Mouse (Mus musculus): ENCODE results near the gene Scrn2. TPM values are rescaled to one million over a fixed set of nuclear protein-coding genes. Genes with fewer than 3 reads are reported as not detected.

Gene Scrn2
- total RNA-seq, 2 experiments from 2014 or later, result 4.9 to 5.5 TPM

DNA sequence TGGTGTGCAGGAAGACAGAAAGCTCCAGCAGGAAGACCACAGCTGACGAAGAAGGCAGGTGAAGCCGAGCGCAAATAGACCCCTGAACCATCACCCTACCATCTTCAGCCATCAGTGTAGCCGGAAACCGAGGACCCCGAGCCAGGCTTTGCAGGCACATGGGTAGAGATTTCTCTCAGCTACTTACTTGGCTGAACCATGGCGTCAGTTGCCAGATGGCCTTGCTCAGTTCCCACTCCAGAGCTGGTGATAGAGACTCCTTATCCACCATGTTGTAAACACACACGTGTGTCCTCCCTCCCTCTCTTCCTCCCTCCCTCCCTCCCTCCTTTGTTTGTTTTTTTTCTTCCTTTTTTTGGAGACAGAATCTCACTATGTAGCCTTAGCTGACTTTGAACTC lies 44.5 kb downstream of the Scrn2 start:
- H3K4me3 ChIP-seq, result no peak overlapping the region
- no peak overlapping the region for H3K27ac ChIP-seq
- TF ChIP-seq CTCF (conservative IDR thresholded peaks at IDR 0.05), result no peak
- no peak for DNase-seq (ENCODE audit: low spot score in 2 of 2)

DNA sequence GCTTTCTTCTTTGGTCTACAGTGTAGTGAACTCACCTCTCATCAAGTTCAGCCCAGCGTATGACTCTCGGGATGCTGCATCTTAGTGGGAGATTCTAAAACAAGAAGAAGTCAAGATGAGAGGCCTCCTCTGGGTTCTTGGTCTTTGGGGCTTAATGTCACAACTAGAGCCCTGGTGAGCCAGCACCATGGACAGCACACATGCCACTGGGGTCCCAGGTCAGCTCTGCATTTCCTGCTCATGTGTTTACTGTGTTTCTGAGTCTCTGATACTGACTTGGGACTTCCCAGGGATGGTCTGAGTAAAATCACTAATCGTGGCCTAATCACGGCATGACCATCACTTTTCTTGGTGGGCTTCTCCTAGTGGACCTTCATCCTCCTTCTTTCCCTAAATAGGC lies 49.0 kb downstream of the Scrn2 start:
- H3K4me3 ChIP-seq, result no peak overlapping the region
- H3K27ac ChIP-seq, result no peak overlapping the region
- no peak for TF ChIP-seq CTCF (conservative IDR thresholded peaks at IDR 0.05)
- DNase-seq (ENCODE audit: low spot score in 2 of 2), result no peak

DNA sequence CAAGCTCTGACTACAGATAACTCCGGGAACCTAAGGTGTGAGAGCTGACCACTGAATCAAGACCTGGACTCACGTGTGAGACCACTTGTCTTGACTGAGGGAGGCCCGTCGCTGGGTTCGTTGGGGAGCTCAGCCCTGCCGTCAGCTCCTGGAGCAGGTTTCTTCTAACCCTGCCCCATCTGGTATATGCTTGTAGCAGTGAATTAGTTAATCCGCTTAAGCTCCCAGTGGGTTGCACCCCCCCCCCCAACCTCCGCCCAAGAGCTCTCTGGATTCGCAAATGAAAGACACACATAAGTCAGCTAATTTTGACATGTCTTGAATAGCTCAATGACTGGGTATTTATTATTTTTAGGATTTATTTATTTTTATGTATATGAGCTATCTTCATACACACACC lies 50.6 kb downstream of the Scrn2 start:
- H3K27ac ChIP-seq, result no peak overlapping the region
- H3K4me3 ChIP-seq, result no peak overlapping the region
- DNase-seq (ENCODE audit: low spot score in 2 of 2), result no peak
- no peak for TF ChIP-seq CTCF (conservative IDR thresholded peaks at IDR 0.05)

DNA sequence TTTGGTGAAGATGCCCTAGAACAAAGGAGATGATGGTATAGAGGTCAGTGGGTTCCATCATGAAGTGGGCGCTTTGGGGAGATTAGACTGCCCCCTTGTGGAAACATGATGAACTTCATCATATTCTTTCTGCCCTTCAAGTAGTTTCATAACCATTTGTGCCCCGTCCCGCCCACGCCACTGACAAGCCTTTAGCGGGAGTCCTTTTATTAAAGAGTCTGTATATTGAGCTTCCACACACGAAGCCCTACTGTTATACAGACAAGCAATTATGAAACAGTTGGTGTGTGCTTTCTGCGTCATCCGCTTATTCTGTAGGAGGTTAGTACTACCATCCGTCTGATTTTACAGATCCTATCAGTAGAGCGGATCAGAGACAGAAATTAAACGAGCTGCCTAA lies 53.2 kb downstream of the Scrn2 start:
- Histone ChIP-seq H3K4me3 (no peak overlapping the region), H3K27ac (0 out of 2 replicates have a peak overlapping the region, but pooled peaks have one; percentile 59)
- peak; percentile 85 for TF ChIP-seq CTCF (conservative IDR thresholded peaks at IDR 0.05)
- peak; percentile 63 to 65 for DNase-seq (ENCODE audit: low spot score in 2 of 2)

Small RNA genes within 50 kb of the gene (microRNA-seq; reads per million reads assigned to microRNA genes)
- gene Mir8103, result 0 to 1.8 reads per million in 2 experiments

Other genes with a start within 250 kb of the Scrn2 start
- gene Cbx1, start 240.8 kb upstream of the Scrn2 start, total RNA-seq (2021), result 10 to 100 TPM; 44.6 to 47.4 TPM
- 100 to 1,000 TPM; 221 to 229 TPM for gene Nfe2l1, start 200.0 kb upstream of the Scrn2 start, total RNA-seq (2021)
- 1 to 10 TPM; 5.9 to 7.0 TPM for gene Copz2, start 180.1 kb upstream of the Scrn2 start, total RNA-seq (2021)
- 10 to 100 TPM; 34.5 to 41.6 TPM for gene Cdk5rap3, start 113.4 kb upstream of the Scrn2 start, total RNA-seq (2021)
- not detected for gene Prr15l, start 101.8 kb upstream of the Scrn2 start, total RNA-seq (2021)
- 10 to 100 TPM; 36.7 to 36.8 TPM for gene Pnpo, start 86.0 kb upstream of the Scrn2 start, total RNA-seq (2021)
- 10 to 100 TPM; 15.9 to 17.2 TPM for gene Sp2, start 47.0 kb upstream of the Scrn2 start, total RNA-seq (2021)
- gene Sp6, start 16.5 kb upstream of the Scrn2 start, total RNA-seq (2021), result 1 to 10 TPM in 1 of 2 experiments, under 1 TPM in 1; 0.79 to 1.2 TPM
- gene Lrrc46, start 11.5 kb downstream of the Scrn2 start, total RNA-seq (2021), result 1 to 10 TPM; 1.1 to 1.2 TPM
- gene Mrpl10, start 11.6 kb downstream of the Scrn2 start, total RNA-seq (2021), result 10 to 100 TPM; 74.0 to 81.6 TPM
- gene Osbpl7, start 20.7 kb downstream of the Scrn2 start, total RNA-seq (2021), result 10 to 100 TPM; 15.7 to 19.0 TPM
- gene Tbx21, start 85.4 kb downstream of the Scrn2 start, total RNA-seq (2021), result under 1 TPM; 0.17 to 0.23 TPM
- 10 to 100 TPM; 91.8 to 96.9 TPM for gene Tbkbp1, start 121.6 kb downstream of the Scrn2 start, total RNA-seq (2021)
- 100 to 1,000 TPM; 128 to 133 TPM for gene Kpnb1, start 157.9 kb downstream of the Scrn2 start, total RNA-seq (2021)